Mouse (Mus musculus) midbrain, postnatal 0 days (tissue): ENCODE measurements around the gene Calm3. TPM values are rescaled to one million over a fixed set of nuclear protein-coding genes. Genes with fewer than 3 reads are reported as not detected.

ENCODE experiments used
- ATAC-seq: fragments of 200-750 bp; cut with Nextera tagmentation; 2 replicates; pipeline ENCODE4 v1.8.0; 2017; ENCODE audit warnings: moderate number of reproducible peaks, mild to moderate bottlenecking, moderate TSS enrichment, moderate library complexity; ENCODE audit not compliant: low FRiP score
- DNase-seq: peaks from one replicate; pipeline ENCODE4 v3.0.0-alpha.2; 2015; ENCODE audit warnings: low spot score
- H3K27ac ChIP-seq: fragments of 300-500 bp; sonication (generic); 2 replicates; pipeline ENCODE4 v1.5.1; 2014; ENCODE audit warnings: low read depth, mild to moderate bottlenecking, low read length, mixed read lengths
- H3K27me3 ChIP-seq: fragments of 300-500 bp; sonication (generic); 2 replicates; pipeline ENCODE4 v1.6.1; 2014; ENCODE audit warnings: low read length, control low read depth, mixed read lengths; ENCODE audit not compliant: insufficient read depth
- H3K36me3 ChIP-seq: fragments of 300-500 bp; sonication (generic); 2 replicates; pipeline ENCODE4 v1.6.1; 2014; ENCODE audit warnings: low read length, control low read depth, mixed read lengths; ENCODE audit not compliant: insufficient read depth
- H3K4me1 ChIP-seq: fragments of 300-500 bp; sonication (generic); 2 replicates; pipeline ENCODE4 v1.6.1; 2014; ENCODE audit warnings: mild to moderate bottlenecking, control low read depth, antibody characterized with exemption, low read length, mixed read lengths; ENCODE audit not compliant: insufficient read depth
- H3K4me2 ChIP-seq: fragments of 300-500 bp; sonication (generic); 2 replicates; pipeline ENCODE4 v1.6.1; 2014; ENCODE audit warnings: low read depth, mild to moderate bottlenecking, low read length, mixed read lengths; ENCODE audit not compliant: poor library complexity, severe bottlenecking
- H3K4me3 ChIP-seq: fragments of 300-500 bp; sonication (generic); 2 replicates; pipeline ENCODE4 v1.5.1; 2014; ENCODE audit warnings: low read depth, mild to moderate bottlenecking, low read length, moderate library complexity
- H3K9ac ChIP-seq: fragments of 300-500 bp; sonication (generic); replicated peaks from 2 replicates; pipeline ENCODE4 v1.6.1; 2014; ENCODE audit warnings: mild to moderate bottlenecking, low read length, moderate library complexity, mixed read lengths; ENCODE audit not compliant: poor library complexity, severe bottlenecking
- H3K9me3 ChIP-seq: fragments of 300-500 bp; sonication (generic); 2 replicates; pipeline ENCODE4 v1.6.1; 2016; ENCODE audit warnings: low read length, control low read depth
- CTCF ChIP-seq: IDR thresholded peaks from 2 replicates; pipeline ENCODE4 v1.5.1; 2016; ENCODE audit warnings: antibody characterized with exemption, mild to moderate bottlenecking
- WGBS: fragments of 180-500 bp; shearing (Covaris S2); extraction: QIAGEN DNeasy Blood & Tissue Kit; methylation state at CpG from one replicate; pipeline ENCODE4 v1.1.7; 2014; 5-methylcytosine and 5-hydroxymethylcytosine counted together
- polyA plus RNA-seq: library from polyadenylated mRNA; unstranded; fragments of >200 nt; fragmentation: Nextera tagmentation; extraction: Ambion mirVana; gene quantifications from 2 replicates; pipeline ENCODE4 v1.2.1, GENCODE M21; 2015
- total RNA-seq: library from RNA; depleted of rRNA; stranded (reverse); fragments of >200 nt; gene quantifications from 2 replicates; pipeline ENCODE4 v1.2.3, GENCODE M21; 2014; rRNA removed

Gene Calm3
- total and polyA plus RNA-seq, 2 experiments from 2014 or later: 467 to 1,985 TPM

DNA sequence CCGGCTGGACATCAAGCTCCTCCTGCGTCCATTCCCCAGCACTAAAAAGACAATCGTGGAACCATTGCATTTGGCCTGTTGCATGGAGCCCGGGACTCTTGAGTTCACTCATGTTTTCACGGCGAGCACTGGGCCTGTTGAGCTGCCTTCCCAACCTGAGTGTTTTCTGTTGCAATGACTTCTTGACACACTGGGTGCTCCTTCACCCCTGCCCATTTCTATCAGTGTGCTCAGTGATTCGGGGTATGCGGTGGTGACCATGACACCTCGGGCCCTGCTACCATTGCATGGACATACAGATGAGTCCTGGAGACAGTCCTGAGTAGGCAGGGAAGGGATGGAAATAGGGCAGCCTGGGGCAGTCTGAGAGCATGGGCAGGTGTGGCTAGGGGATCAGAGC, 51.4 kb downstream of the Calm3 start:
- Histone ChIP-seq H3K9ac (no peak overlapping the region), H3K27ac (no peak overlapping the region), H3K4me1 (peaks cover 9% of the 10 kb centered on the region), H3K27me3 (no peaks in the 10 kb centered on the region), H3K36me3 (no peaks in the 10 kb centered on the region; the same call in 1 of the 2 replicates), H3K9me3 (no peaks in the 10 kb centered on the region), H3K4me2 (no peak overlapping the region), H3K4me3 (no peak overlapping the region)
- ATAC-seq (no peak), DNase-seq (no peak)
- TF ChIP-seq CTCF: no peak
- 95% methylated on average over 9 of the region's 9 CpGs for WGBS

DNA sequence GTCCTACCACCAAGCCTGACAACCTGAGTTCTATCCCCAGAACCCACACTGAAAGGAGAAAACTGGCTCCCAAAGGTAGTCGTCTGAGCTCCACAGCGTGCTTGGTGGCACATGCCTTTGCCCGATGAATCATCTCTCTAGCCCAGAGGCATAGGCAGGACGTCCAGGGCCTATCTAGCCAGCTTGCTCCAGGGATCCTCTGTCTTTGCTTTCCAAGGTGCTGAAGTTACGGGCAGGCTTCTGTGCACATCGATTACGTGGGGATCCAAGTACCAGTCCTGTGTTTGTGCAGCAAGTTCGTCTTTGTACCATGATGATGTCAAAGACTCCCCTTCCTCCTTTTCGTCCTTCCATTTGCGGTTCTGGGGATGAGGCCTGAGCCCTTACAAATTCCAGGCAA, 52.3 kb downstream of the Calm3 start:
- H3K27ac ChIP-seq: no peak overlapping the region
- H3K4me3 ChIP-seq: no peak overlapping the region
- no peaks in the 10 kb centered on the region for H3K9me3 ChIP-seq
- H3K9ac ChIP-seq: no peak overlapping the region
- DNase-seq: no peak
- no peak for TF ChIP-seq CTCF
- peaks cover 9% of the 10 kb centered on the region for H3K4me1 ChIP-seq
- ATAC-seq: no peak
- WGBS: 86% methylated on average over 10 of the region's 10 CpGs
- no peak overlapping the region for H3K4me2 ChIP-seq
- H3K36me3 ChIP-seq: peaks cover 4% of the 10 kb centered on the region; the same call in 1 of the 2 replicates
- no peaks in the 10 kb centered on the region for H3K27me3 ChIP-seq

DNA sequence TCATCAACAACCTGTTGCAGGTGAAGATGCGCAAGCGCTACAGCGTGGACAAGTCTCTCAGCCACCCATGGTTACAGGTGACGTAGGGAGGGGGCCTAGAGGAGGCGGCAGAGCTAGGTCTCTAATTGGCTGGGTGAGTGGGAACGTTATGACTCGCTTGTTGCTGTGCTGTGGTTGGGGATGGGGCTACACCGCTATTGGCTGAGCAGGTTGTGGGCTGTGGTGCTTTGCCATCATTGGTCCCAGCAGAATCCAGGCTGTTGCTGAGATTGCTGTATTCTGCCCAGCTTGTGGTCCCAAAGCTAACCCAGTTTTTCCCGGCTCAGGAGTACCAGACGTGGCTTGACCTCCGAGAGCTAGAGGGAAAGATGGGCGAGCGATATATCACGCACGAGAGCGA, 54.4 kb downstream of the Calm3 start:
- H3K9me3 ChIP-seq: no peaks in the 10 kb centered on the region
- peak overlapping the region; percentile 68 for H3K4me2 ChIP-seq
- H3K4me3 ChIP-seq: peak overlapping the region; percentile 37
- ATAC-seq: peak; percentile 99
- TF ChIP-seq CTCF: no peak
- peaks cover 13% of the 10 kb centered on the region; the same call in 1 of the 2 replicates for H3K36me3 ChIP-seq
- H3K27me3 ChIP-seq: no peaks in the 10 kb centered on the region
- WGBS: 12% methylated on average over 16 of the region's 16 CpGs
- H3K9ac ChIP-seq: peak overlapping the region; percentile 59
- peak; percentile 98 for DNase-seq
- peak overlapping the region; percentile 93 for H3K27ac ChIP-seq
- H3K4me1 ChIP-seq: peaks cover 4% of the 10 kb centered on the region

DNA sequence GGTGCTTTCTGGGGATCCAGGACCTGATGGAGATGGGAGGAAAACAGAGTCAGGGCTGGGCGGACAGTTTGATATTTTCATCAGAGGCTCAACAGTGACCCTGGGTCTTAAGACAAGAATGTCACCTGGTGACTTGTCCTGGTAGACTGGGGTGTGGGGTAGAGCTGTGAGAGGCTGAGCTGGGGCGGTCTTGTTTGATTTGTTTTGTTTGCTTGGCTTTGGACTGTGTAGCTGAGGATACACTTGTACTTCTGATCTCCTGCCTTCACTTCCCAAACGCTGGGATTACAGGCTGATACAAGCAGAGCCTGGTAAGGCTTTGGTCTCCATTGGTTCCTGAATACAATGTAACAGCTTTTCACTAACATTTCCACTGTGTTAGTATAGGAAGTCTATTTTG, 56.4 kb downstream of the Calm3 start:
- DNase-seq (no peak), ATAC-seq (no peak)
- no peak overlapping the region for H3K27ac ChIP-seq
- H3K4me1 ChIP-seq: peaks cover 4% of the 10 kb centered on the region
- no peak overlapping the region for H3K4me2 ChIP-seq
- no peak overlapping the region for H3K4me3 ChIP-seq
- H3K9me3 ChIP-seq: no peaks in the 10 kb centered on the region
- peaks cover 13% of the 10 kb centered on the region; the same call in 1 of the 2 replicates for H3K36me3 ChIP-seq
- no peaks in the 10 kb centered on the region for H3K27me3 ChIP-seq
- no peak for TF ChIP-seq CTCF
- H3K9ac ChIP-seq: no peak overlapping the region
- WGBS: 83% methylated on average over 3 of the region's 3 CpGs

Other genes starting within 250 kb of the Calm3 start
- not detected in 2 replicates for gene Ceacam15, start 248.4 kb downstream of the Calm3 start, total RNA-seq
- gene Ceacam15, start 248.4 kb downstream of the Calm3 start, polyA plus RNA-seq: not detected in 2 replicates
- gene Ceacam9, start 202.2 kb downstream of the Calm3 start, total RNA-seq: not detected in 2 replicates
- 0.21 and 0.39 TPM in 2 replicates for gene Ceacam9, start 202.2 kb downstream of the Calm3 start, polyA plus RNA-seq
- gene Ap2s1, start 185.7 kb downstream of the Calm3 start, total RNA-seq: 516 and 573 TPM in 2 replicates
- gene Ap2s1, start 185.7 kb downstream of the Calm3 start, polyA plus RNA-seq: 556 and 589 TPM in 2 replicates
- gene Slc1a5, start 142.8 kb downstream of the Calm3 start, total RNA-seq: 15.2 and 20.1 TPM in 2 replicates
- 8.9 and 9.2 TPM in 2 replicates for gene Slc1a5, start 142.8 kb downstream of the Calm3 start, polyA plus RNA-seq
- 252 and 291 TPM in 2 replicates for gene Strn4, start 108.2 kb downstream of the Calm3 start, total RNA-seq
- gene Strn4, start 108.2 kb downstream of the Calm3 start, polyA plus RNA-seq: 156 and 165 TPM in 2 replicates
- 81.4 and 85.9 TPM in 2 replicates for gene Fkrp, start 107.4 kb downstream of the Calm3 start, total RNA-seq
- gene Fkrp, start 107.4 kb downstream of the Calm3 start, polyA plus RNA-seq: 50.0 and 53.5 TPM in 2 replicates
- gene Prkd2, start 81.2 kb downstream of the Calm3 start, total RNA-seq: 3.2 and 4.9 TPM in 2 replicates
- gene Prkd2, start 81.2 kb downstream of the Calm3 start, polyA plus RNA-seq: 3.9 TPM in 2 replicates
- gene Dact3, start 48.8 kb downstream of the Calm3 start, total RNA-seq: 86.0 and 107 TPM in 2 replicates
- 7.5 and 7.7 TPM in 2 replicates for gene Dact3, start 48.8 kb downstream of the Calm3 start, polyA plus RNA-seq
- 1.9 and 5.2 TPM in 2 replicates for gene Gng8, start 32.3 kb downstream of the Calm3 start, total RNA-seq
- 12.3 and 15.9 TPM in 2 replicates for gene Gng8, start 32.3 kb downstream of the Calm3 start, polyA plus RNA-seq
- 0.11 and 0.14 TPM in 2 replicates for gene Ptgir, start 17.6 kb downstream of the Calm3 start, total RNA-seq
- gene Ptgir, start 17.6 kb downstream of the Calm3 start, polyA plus RNA-seq: 0.11 TPM in 1 of 2 replicates, not detected in the other
- gene Pnmal2, start 20.6 kb upstream of the Calm3 start, total RNA-seq: 155 and 174 TPM in 2 replicates
- 180 and 187 TPM in 2 replicates for gene Pnmal2, start 20.6 kb upstream of the Calm3 start, polyA plus RNA-seq
- gene Pnmal1, start 35.6 kb upstream of the Calm3 start, total RNA-seq: 41.2 and 54.0 TPM in 2 replicates
- gene Pnmal1, start 35.6 kb upstream of the Calm3 start, polyA plus RNA-seq: 64.8 and 65.2 TPM in 2 replicates
- 48.8 and 49.0 TPM in 2 replicates for gene Gm42372, start 59.0 kb upstream of the Calm3 start, total RNA-seq
- gene Gm42372, start 59.0 kb upstream of the Calm3 start, polyA plus RNA-seq: 9.0 and 9.2 TPM in 2 replicates
- gene Ccdc8, start 68.6 kb upstream of the Calm3 start, total RNA-seq: 5.5 and 5.8 TPM in 2 replicates
- gene Ccdc8, start 68.6 kb upstream of the Calm3 start, polyA plus RNA-seq: 2.0 and 2.5 TPM in 2 replicates
- gene Ppp5c, start 103.8 kb upstream of the Calm3 start, total RNA-seq: 56.4 and 61.0 TPM in 2 replicates
- gene Ppp5c, start 103.8 kb upstream of the Calm3 start, polyA plus RNA-seq: 144 and 145 TPM in 2 replicates
- 13.6 and 16.9 TPM in 2 replicates for gene Hif3a, start 138.3 kb upstream of the Calm3 start, total RNA-seq
- gene Hif3a, start 138.3 kb upstream of the Calm3 start, polyA plus RNA-seq: 2.0 and 2.7 TPM in 2 replicates
- 3.9 and 5.1 TPM in 2 replicates for gene Psg16, start 149.9 kb upstream of the Calm3 start, total RNA-seq
- 6.8 and 7.6 TPM in 2 replicates for gene Psg16, start 149.9 kb upstream of the Calm3 start, polyA plus RNA-seq
- 0.09 TPM in 1 of 2 replicates, not detected in the other for gene Ceacam3, start 226.2 kb upstream of the Calm3 start, total RNA-seq
- 0.06 TPM in 1 of 2 replicates, not detected in the other for gene Ceacam3, start 226.2 kb upstream of the Calm3 start, polyA plus RNA-seq